Mouse (Mus musculus): ENCODE data around the gene Hyal1.
A peak's percentile ranks its signal among the peaks of the same experiment; 100 is the strongest.

DNA sequence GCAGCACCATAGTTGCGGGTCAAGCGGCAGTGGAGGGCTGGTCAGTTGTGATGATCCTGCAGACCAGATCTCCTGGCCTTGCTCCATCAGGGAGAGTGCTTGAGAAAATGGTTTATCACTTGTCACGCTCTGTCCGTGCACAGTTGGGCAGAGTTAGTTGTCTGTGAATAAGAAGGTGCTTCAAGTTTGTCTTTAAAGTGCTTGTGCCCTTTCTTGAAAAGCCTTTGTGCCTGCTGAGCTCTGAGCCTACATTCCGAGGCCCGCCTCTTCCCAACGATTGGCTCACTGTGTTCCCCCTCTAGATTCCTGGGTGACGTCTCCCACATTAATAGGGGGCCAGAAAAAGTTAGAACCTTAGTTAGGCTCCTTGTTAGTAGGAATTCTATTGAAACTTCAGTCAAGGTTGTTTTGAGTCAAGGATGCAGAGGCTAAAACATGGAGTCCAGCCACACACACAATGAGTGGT lies 24.8 kb upstream of the Hyal1 start:
- TF ChIP-seq ZMIZ1 (IDR thresholded peaks at IDR 0.05; ENCODE audit: low read depth, low read length) = no peak
- peak in 1 of 2 experiments; percentile 28; a peak in 1 of 4 replicates for TF ChIP-seq POLR2A (IDR thresholded peaks at IDR 0.05; ENCODE audit: control insufficient read depth in 1 of 2, insufficient read depth in 1 of 2, low read depth in 1 of 2, low read length in 2 of 2, poor library complexity in 1 of 2)
- no peak for TF ChIP-seq ZC3H11A (IDR thresholded peaks at IDR 0.05; ENCODE audit: low read depth, low read length)
- TF ChIP-seq CTCF (IDR thresholded peaks at IDR 0.05 in 2 of 3, conservative IDR thresholded peaks at IDR 0.05 in 1 of 3; ENCODE audit: control insufficient read depth in 1 of 3, insufficient read depth in 1 of 3, low read depth in 2 of 3, low read length in 3 of 3, poor library complexity in 1 of 3, severe bottlenecking in 1 of 3) = no peak
- peak in 1 of 2 experiments; percentile 27; a peak in 1 of 4 replicates for TF ChIP-seq EP300 (IDR thresholded peaks at IDR 0.05; ENCODE audit: low read depth in 1 of 2, low read length in 2 of 2)
- TF ChIP-seq CHD1 (IDR thresholded peaks at IDR 0.05; ENCODE audit: low read depth, low read length) = no peak
- no peak for TF ChIP-seq MYB (IDR thresholded peaks at IDR 0.05; ENCODE audit: low read depth, low read length)
- TF ChIP-seq ZNF384 (IDR thresholded peaks at IDR 0.05; ENCODE audit: low read depth, low read length) = no peak
- TF ChIP-seq MAFK (IDR thresholded peaks at IDR 0.05; ENCODE audit: borderline replicate concordance, low read depth, low read length) = no peak
- TF ChIP-seq TBP (IDR thresholded peaks at IDR 0.05; ENCODE audit: low read depth, low read length) = no peak
- TF ChIP-seq ETS1 (IDR thresholded peaks at IDR 0.05; ENCODE audit: low read depth, low read length) = no peak

Measured in MEL (cell line).